Mouse (Mus musculus) midbrain, embryonic 10.5 days (tissue): ENCODE results near the gene Cfap61. TPM values are rescaled to one million over a fixed set of nuclear protein-coding genes. Genes with fewer than 3 reads are reported as not detected.

ENCODE experiments used
- DNase-seq: peaks from one replicate; pipeline ENCODE4 v3.0.0-alpha.2; 2017; ENCODE audit warnings: low spot score
- H3K27ac ChIP-seq: fragments of 300-500 bp; sonication (generic); replicated peaks from 2 replicates; pipeline ENCODE4 v1.5.1; 2016; ENCODE audit warnings: mild to moderate bottlenecking
- H3K27me3 ChIP-seq: fragments of 300-500 bp; sonication (generic); 2 replicates; pipeline ENCODE4 v1.6.1; 2016; ENCODE audit warnings: low read depth, mild to moderate bottlenecking; ENCODE audit not compliant: poor library complexity, severe bottlenecking
- H3K36me3 ChIP-seq: fragments of 300-500 bp; sonication (generic); 2 replicates; pipeline ENCODE4 v1.6.1; 2016; ENCODE audit warnings: mild to moderate bottlenecking, moderate library complexity
- H3K4me1 ChIP-seq: fragments of 300-500 bp; sonication (generic); 2 replicates; pipeline ENCODE4 v1.6.1; 2016
- H3K4me3 ChIP-seq: fragments of 300-500 bp; sonication (generic); 2 replicates; pipeline ENCODE4 v1.5.1; 2016; ENCODE audit warnings: mild to moderate bottlenecking, moderate library complexity
- H3K9me3 ChIP-seq: fragments of 300-500 bp; sonication (generic); replicated peaks from 2 replicates; pipeline ENCODE4 v1.6.1; 2016; ENCODE audit warnings: mild to moderate bottlenecking
- WGBS: fragments of 180-500 bp; shearing (Covaris S2); methylation state at CpG from one replicate; pipeline ENCODE4 v1.1.7; 2016; 5-methylcytosine and 5-hydroxymethylcytosine counted together
- polyA plus RNA-seq: library from polyadenylated mRNA; unstranded; fragments of >200 nt; fragmentation: Nextera tagmentation; extraction: Ambion mirVana; gene quantifications from 2 replicates; pipeline ENCODE4 v1.2.1, GENCODE M21; 2016

Gene Cfap61
- polyA plus RNA-seq, 1 experiment from 2014 or later, result 0.75 TPM

DNA sequence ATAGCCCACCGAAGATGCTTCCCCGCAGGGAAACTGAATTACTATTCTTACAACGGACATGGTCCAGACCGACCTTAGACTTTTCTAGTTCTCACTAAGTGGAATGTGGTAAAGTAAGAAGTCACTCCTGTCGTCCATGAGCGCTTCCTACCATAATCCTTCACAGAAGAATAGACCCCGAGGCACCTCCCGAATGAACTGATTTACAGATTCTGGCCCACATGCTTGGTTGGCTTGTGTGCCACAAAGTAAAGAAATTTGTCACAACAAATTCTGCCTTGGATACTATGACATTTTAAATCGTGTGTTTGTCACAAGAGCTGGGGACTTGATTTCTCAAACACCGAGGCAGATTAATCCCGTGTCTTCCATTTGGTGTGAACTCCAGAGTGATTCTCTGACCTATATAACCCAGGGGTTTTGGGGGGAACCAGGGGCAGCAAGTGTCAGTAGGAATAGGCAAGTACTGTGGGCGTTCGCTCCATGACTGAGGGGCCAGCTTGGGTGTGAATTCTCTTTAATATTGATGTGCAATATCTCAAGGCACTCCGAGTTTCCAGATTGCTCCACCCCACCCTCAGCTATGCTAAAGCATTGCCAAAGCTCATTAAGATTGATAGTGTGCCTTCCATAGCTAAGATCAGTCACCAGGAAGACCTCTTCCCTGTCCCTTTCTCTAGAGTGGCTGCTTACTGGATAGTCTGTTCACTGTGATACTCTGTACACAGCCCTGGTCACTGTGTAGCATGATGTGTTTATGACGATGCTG, 214.8 kb downstream of the Cfap61 start:
- no peaks in the 10 kb centered on the region for H3K4me1 ChIP-seq
- WGBS, result 92% methylated on average over 15 of the region's 15 CpGs
- DNase-seq, result no peak

DNA sequence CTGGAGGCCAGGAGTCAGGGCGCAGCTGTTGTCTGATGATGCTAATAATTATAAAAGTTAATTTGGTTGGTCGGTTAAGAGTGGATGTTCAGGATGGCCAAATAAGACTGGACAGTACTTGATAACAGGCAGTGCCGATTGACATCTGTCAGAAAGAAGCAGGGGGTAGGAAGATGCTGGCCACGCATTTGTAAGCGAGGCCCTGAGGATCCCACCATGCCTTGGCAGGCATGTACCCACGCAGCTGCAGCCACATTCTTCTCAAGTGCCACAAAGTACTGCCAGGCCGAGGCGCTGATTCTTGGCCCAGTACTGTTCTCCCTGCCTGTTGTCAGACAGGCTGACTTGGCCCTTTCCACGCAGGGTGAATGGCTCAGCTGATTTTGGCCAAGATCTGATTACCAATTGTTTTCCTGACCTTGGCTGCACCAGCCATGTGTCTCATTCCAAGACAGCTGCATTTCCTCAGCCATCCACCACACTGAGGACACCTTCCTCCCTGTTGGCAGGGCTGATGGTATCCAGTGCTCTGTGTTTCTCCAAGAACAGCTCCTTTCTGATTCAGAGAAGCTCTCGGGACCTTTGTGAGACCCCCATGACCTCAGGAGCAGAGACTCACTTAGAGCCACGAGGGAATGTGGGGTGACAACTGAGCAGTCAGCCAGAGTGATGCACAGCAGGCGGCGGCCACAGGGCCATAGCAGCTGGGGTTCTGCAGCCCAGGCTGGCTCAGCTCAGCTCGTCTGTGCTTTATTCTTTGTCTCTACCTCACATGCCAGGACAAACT, 233.6 kb downstream of the Cfap61 start:
- H3K27ac ChIP-seq, result peak overlapping the region; percentile 69

More for the DNA sequence above, 214.8 kb downstream of the Cfap61 start:
- H3K36me3 ChIP-seq, result no peaks in the 10 kb centered on the region
- H3K4me3 ChIP-seq, result no peak overlapping the region
- no peaks in the 10 kb centered on the region for H3K27me3 ChIP-seq
- H3K27ac ChIP-seq, result no peak overlapping the region
- no peaks in the 10 kb centered on the region for H3K9me3 ChIP-seq

DNA sequence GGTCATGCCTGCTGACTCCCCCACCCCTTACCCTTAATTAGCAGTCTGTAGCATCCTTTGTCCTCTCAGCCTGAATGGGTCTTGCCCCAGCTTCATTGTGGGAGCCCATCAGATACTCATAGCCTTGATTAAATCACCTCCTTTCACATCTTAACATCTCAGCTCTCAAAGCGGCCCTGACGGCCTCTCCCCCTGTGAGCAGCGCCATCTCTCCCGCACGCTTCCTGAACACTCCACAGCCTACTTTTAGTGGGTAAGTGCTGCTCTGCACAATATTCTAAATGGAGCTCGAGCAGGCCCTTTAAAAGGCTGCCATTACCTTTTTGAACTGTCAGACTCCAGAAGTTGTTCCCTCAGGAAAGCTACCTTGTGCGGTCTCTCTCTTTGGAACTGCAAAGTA, 234.9 kb downstream of the Cfap61 start:
- WGBS, result 45% methylated on average over 7 of the region's 7 CpGs
- peaks cover 22% of the 10 kb centered on the region for H3K4me1 ChIP-seq
- no peaks in the 10 kb centered on the region for H3K36me3 ChIP-seq
- H3K27ac ChIP-seq, result 0 out of 2 replicates have a peak overlapping the region, but pooled peaks have one; percentile 24
- no peaks in the 10 kb centered on the region for H3K27me3 ChIP-seq
- no peaks in the 10 kb centered on the region for H3K9me3 ChIP-seq
- DNase-seq, result no peak
- H3K4me3 ChIP-seq, result no peak overlapping the region

More for the DNA sequence above, 233.6 kb downstream of the Cfap61 start:
- no peaks in the 10 kb centered on the region for H3K27me3 ChIP-seq
- H3K4me3 ChIP-seq, result no peak overlapping the region
- no peaks in the 10 kb centered on the region for H3K36me3 ChIP-seq
- 61% methylated on average over 14 of the region's 14 CpGs for WGBS
- peaks cover 23% of the 10 kb centered on the region for H3K4me1 ChIP-seq
- no peak for DNase-seq
- no peaks in the 10 kb centered on the region for H3K9me3 ChIP-seq

DNA sequence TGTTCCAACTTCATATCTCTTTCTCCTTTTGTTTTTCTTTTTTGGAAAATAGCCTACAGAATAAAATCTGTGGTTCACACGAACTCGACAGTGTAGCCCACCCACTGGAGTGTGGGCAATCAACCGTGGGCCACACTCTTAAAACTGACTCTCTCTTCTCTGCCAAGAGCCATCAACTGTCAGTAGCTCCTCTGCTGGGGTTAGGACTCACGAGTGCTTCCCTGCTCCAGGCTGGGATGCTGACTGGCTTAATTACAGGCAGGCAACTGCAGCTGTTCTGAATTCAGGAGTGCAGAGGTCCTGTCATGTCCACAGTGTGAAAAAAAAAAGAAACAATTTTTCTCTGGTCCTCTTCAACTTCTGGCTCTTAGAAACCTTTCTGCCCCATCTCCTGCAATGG, 237.5 kb downstream of the Cfap61 start:
- Histone ChIP-seq H3K27ac (no peak overlapping the region), H3K27me3 (no peaks in the 10 kb centered on the region), H3K4me3 (no peak overlapping the region), H3K4me1 (peaks cover 20% of the 10 kb centered on the region), H3K9me3 (no peaks in the 10 kb centered on the region), H3K36me3 (no peaks in the 10 kb centered on the region)
- no peak for DNase-seq
- WGBS, result 58% methylated on average over 4 of the region's 4 CpGs

DNA sequence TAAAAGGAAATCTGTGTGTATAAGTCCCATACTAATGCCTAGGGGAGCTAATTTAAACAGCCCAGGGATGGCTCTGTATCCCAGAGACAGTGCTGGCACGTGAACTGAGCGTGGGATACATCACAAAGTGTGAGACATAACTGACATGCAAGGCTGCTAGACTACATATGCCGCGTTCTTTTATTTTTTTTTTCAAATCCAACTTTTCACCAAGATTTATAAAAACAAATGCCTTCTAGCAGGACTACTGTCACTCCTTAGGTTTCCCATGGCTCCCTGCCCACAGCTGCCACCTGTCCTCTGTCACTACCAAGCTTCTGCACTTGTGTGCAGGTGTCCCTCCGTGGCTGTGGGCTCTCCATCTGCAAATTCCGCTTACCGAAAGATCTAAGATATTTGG, 239.6 kb downstream of the Cfap61 start:
- 93% methylated on average over 7 of the region's 7 CpGs for WGBS
- Histone ChIP-seq H3K36me3 (no peaks in the 10 kb centered on the region), H3K27ac (no peak overlapping the region), H3K4me3 (no peak overlapping the region), H3K27me3 (no peaks in the 10 kb centered on the region), H3K9me3 (no peaks in the 10 kb centered on the region), H3K4me1 (peaks cover 6% of the 10 kb centered on the region)
- DNase-seq, result no peak

DNA sequence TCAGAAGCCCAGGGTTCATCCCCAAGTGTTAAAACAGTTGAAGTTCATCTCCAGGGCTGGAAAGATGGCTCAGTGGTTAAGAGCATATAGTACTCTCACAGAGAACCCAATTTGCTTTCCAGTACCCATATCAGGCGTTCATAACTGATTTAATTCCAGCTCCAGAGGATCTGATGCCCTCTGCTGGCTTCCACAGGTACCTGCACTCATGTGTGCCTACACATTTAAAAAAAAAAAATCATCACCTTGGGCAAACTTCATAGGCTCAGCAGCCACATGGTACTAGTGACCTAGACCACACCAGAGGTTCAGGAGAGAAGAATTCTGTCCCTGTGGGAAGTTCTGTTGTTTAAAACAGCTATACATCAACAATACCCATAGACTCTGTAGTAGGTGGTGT, 244.1 kb downstream of the Cfap61 start:
- no peak overlapping the region for H3K4me3 ChIP-seq
- no peak for DNase-seq
- no peaks in the 10 kb centered on the region for H3K9me3 ChIP-seq
- no peaks in the 10 kb centered on the region for H3K27me3 ChIP-seq
- H3K27ac ChIP-seq, result no peak overlapping the region
- WGBS, result 88% methylated on average over 1 of the region's 1 CpGs
- peaks cover 7% of the 10 kb centered on the region for H3K4me1 ChIP-seq
- no peaks in the 10 kb centered on the region for H3K36me3 ChIP-seq

DNA sequence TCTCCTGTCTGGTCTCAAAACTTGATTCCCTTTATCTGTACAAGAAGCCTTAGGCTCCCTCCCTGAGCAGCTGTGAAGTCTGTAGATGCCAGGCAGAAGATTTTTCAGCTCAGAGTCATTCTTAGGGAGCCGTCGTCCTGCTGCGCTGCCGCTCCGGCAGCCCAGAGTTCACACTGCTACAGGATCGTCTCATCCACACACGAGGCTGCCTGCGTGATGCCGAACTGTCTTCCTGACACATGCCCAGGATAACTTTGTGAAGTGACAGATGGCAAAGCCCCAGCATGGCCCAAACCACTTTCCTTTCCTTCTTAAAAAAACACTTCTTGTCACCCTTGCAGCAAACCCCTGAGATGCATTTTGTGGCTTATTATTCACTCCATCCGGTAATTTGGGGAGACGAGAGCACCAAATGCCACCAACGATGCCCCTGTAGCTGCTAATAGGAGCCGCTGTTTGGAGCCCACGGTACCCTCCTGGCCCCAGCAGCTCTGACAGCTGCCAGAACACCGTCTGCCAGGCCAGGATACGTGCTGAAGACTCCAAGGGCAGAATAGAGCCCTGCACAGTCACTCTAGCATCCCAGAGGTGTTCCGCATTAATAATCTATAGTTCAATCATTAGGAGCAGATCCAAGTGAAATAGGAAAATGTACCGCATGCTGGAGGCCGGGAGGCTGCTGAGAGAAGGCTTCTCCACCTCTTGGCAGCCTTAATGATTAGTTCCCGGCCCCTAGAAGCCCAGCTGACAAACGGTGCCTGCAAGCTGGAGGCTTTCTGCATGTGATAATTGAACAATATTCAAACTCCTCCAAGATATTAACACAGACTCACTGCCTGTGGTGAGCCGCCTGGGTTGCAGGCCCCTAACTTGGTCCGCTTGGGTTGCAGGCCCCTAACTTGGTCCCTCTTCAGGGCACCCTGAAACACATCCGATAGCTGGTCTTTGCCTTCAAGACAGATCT, 249.5 kb downstream of the Cfap61 start:
- no peak overlapping the region for H3K27ac ChIP-seq

DNA sequence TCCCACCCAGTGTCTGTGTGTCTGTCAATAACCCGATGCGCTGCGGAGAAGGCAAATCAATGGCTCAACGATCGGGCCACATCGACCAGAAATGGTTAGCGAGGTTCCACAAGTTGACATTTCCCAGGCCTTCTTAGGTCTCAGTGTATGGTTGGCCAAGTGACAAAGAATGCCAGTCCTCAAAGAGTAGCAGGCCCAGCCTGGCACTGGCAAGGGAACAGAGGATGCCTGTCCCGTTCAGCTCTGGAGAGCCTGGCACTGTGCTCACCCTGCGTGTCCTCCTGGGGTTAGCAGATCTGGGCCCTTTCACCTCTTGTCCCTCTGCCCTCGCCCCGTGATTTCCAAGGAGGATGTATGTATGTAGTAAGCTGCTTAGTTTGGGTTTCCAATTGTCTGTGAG, 261.5 kb downstream of the Cfap61 start:
- WGBS, result 94% methylated on average over 11 of the region's 11 CpGs
- Histone ChIP-seq H3K9me3 (no peaks in the 10 kb centered on the region), H3K27me3 (no peaks in the 10 kb centered on the region), H3K36me3 (no peaks in the 10 kb centered on the region), H3K4me3 (no peak overlapping the region), H3K27ac (no peak overlapping the region), H3K4me1 (no peaks in the 10 kb centered on the region)
- no peak for DNase-seq

More for the DNA sequence above, 249.5 kb downstream of the Cfap61 start:
- peaks cover 5% of the 10 kb centered on the region for H3K27me3 ChIP-seq
- WGBS, result 84% methylated on average over 24 of the region's 24 CpGs
- no peaks in the 10 kb centered on the region for H3K9me3 ChIP-seq
- no peak overlapping the region for H3K4me3 ChIP-seq
- H3K4me1 ChIP-seq, result peaks cover 9% of the 10 kb centered on the region
- no peaks in the 10 kb centered on the region for H3K36me3 ChIP-seq
- DNase-seq, result no peak

DNA sequence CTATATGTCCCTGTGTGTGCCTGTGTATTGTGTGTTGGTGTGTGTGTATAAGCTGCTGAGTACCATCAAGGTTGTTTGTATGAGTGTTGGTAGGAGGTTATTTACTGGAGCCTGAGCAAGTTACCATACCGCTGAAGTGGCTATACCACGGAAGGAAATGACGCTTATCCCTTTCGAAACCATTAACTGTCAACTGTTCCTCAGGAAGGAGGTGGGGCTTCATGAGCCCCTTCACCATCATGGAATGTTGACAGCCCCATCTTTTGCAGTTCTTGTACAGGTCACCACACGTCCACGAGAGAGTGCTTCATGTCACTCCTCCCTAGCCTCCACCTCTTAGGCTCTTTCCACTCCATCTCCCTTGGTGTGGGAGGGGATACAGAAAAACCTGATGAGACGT, 263.4 kb downstream of the Cfap61 start:
- Histone ChIP-seq H3K9me3 (no peaks in the 10 kb centered on the region), H3K27ac (no peak overlapping the region), H3K4me1 (no peaks in the 10 kb centered on the region), H3K36me3 (no peaks in the 10 kb centered on the region), H3K4me3 (no peak overlapping the region), H3K27me3 (no peaks in the 10 kb centered on the region)
- no peak for DNase-seq
- WGBS, result 88% methylated on average over 7 of the region's 7 CpGs

DNA sequence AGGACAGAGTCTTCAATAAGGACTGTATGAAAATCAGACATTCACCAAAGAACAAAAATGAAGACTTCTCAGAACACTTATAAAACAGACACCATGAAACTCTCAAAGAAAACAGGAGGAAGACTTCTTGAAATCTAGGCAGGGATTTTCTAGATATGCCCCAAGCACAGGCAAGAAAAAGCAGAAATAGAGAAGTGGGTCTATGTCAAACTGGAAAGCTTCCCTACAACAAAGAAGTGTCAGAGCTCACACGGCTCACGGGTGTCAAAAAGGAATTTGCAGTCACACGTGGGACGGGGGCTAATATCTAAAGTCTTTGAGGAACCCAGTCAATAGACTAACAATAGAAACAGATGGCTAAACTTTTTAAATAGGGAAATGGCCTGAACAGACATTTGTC, 276.4 kb downstream of the Cfap61 start:
- 48% methylated on average over 4 of the region's 4 CpGs for WGBS
- Histone ChIP-seq H3K9me3 (no peaks in the 10 kb centered on the region), H3K36me3 (no peaks in the 10 kb centered on the region), H3K4me3 (no peak overlapping the region), H3K27me3 (peaks cover 39% of the 10 kb centered on the region), H3K27ac (no peak overlapping the region), H3K4me1 (peaks cover 22% of the 10 kb centered on the region)
- no peak for DNase-seq

DNA sequence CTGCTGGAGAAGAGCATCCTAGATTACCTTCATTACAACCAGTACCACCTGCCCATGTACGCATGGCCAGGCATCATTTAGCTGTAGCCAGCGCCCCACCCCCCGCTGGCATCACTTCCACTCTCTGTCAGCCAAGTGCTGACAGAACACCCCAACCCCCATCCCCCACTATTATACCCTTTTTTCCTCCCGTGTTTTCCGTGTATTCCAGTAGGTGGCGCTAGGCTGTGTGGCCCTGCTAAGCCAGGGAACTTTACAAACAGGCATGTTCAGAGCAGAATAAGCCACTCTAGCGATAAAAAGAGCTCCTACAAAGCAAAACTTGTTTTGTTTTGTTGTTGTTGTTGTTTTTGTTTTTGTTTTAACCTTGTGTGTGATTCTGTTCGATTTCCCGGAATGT, 280.1 kb downstream of the Cfap61 start:
- H3K27me3 ChIP-seq, result peaks cover 76% of the 10 kb centered on the region
- H3K27ac ChIP-seq, result no peak overlapping the region
- H3K4me1 ChIP-seq, result peaks cover 59% of the 10 kb centered on the region
- WGBS, result 7% methylated on average over 9 of the region's 9 CpGs
- H3K9me3 ChIP-seq, result no peaks in the 10 kb centered on the region
- no peaks in the 10 kb centered on the region for H3K36me3 ChIP-seq
- H3K4me3 ChIP-seq, result no peak overlapping the region
- DNase-seq, result peak; percentile 72
